ENCODE assay signal across 8 mouse cellular contexts in the genomic region with DNA sequence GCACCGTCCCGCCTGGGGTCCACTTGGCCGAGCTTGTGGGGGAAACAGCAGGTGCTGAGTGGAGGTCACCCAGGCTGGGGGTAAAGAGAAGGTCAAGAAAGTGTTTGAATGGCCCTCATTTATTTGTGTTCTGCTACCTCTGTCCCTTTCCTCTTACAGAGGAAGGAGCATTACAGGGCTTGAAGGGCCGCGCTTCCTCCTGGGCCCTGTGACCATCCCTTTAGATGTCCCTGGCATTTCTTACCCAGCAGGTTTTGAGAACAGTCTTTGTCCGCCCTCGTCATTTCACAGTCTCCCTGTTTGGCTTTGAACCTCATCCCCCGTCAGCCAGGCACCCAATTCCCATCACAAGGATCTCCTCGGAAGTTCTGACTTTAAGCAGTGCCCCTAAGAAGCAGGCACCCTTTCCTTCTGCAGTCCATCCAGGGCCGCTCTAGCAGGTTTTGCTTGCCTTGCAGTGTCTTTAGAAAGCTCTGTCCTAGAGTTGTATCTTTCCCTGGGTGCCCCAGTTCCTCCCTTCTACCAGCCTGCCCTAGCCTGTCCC. TPM values are rescaled to one million over a fixed set of nuclear protein-coding genes. Genes with fewer than 3 reads are reported as not detected.
DNase-seq lines count a peak whose midpoint lies in the region; ATAC-seq and TF ChIP-seq lines count a peak whose summit lies in the region.

No protein-coding gene starts in this region.

- WGBS in kidney, postnatal 0 days: 21% methylated on average over 10 of the region's 10 CpGs
- WGBS in hindbrain, embryonic 11.5 days: 10% methylated on average over 10 of the region's 10 CpGs
- WGBS in midbrain, embryonic 12.5 days: 2% methylated on average over 10 of the region's 10 CpGs

- H3K4me2 ChIP-seq in kidney, postnatal 0 days (ENCODE audit: low read length): peak overlapping the region; percentile 98
- H3K4me2 ChIP-seq in hindbrain, embryonic 11.5 days (replicated peaks; ENCODE audit: low read depth, low read length): peak overlapping the region; percentile 90
- H3K4me2 ChIP-seq in midbrain, embryonic 12.5 days (replicated peaks): peak overlapping the region; percentile 96

- no peaks in the 10 kb centered on the region for H3K36me3 ChIP-seq in kidney, postnatal 0 days (ENCODE audit: insufficient read depth, low read length)
- H3K36me3 ChIP-seq in hindbrain, embryonic 11.5 days (ENCODE audit: control insufficient read depth, insufficient read depth, low read length): no peaks in the 10 kb centered on the region
- no peaks in the 10 kb centered on the region for H3K36me3 ChIP-seq in midbrain, embryonic 12.5 days

- no peak for TF ChIP-seq CTCF in kidney, postnatal 0 days (IDR thresholded peaks at IDR 0.05; ENCODE audit: low read depth)
- no peak for TF ChIP-seq CTCF in brain, embryonic 14.5 days (IDR thresholded peaks at IDR 0.05; ENCODE audit: borderline replicate concordance, extremely low read depth, insufficient read depth, insufficient read length)

- peak overlapping the region; percentile 86 for H3K4me3 ChIP-seq in kidney, postnatal 0 days (replicated peaks; ENCODE audit: low read depth, low read length)
- peak overlapping the region; percentile 87 for H3K4me3 ChIP-seq in hindbrain, embryonic 11.5 days (ENCODE audit: low read depth, low read length)
- H3K4me3 ChIP-seq in midbrain, embryonic 12.5 days: peak overlapping the region; percentile 91

- peak; percentile 14 for DNase-seq in kidney, postnatal 0 days (ENCODE audit: low spot score)
- DNase-seq in kidney, adult 11 months: no peak
- DNase-seq in brain, embryonic 14.5 days (ENCODE audit: low read depth): peak; percentile 40
- no peak for DNase-seq in hindbrain, embryonic 11.5 days (ENCODE audit: low spot score)
- no peak for DNase-seq in Muller cell, postnatal 12 days (ENCODE audit: inconsistent ontology term)
- no peak for DNase-seq in adipocyte (ENCODE audit: low spot score)

- H3K27ac ChIP-seq in kidney, postnatal 0 days: peak overlapping the region; percentile 72; the same call in 1 of the 2 replicates
- H3K27ac ChIP-seq in hindbrain, embryonic 11.5 days (ENCODE audit: low read depth, low read length): no peak overlapping the region
- no peak overlapping the region; the same call in 1 of the 2 replicates for H3K27ac ChIP-seq in midbrain, embryonic 12.5 days (replicated peaks)

- peaks cover 6% of the 10 kb centered on the region; the same call in 1 of the 2 replicates for H3K4me1 ChIP-seq in kidney, postnatal 0 days (replicated peaks; ENCODE audit: insufficient read depth, low read length)
- H3K4me1 ChIP-seq in hindbrain, embryonic 11.5 days (replicated peaks; ENCODE audit: control insufficient read depth, insufficient read depth, low read length): peaks cover 2% of the 10 kb centered on the region; the same call in 1 of the 2 replicates
- H3K4me1 ChIP-seq in midbrain, embryonic 12.5 days: peaks cover 16% of the 10 kb centered on the region

- no peak for ATAC-seq in kidney, postnatal 0 days (replicated peaks; ENCODE audit: low FRiP score, low read depth)
- no peak for ATAC-seq in hindbrain, embryonic 11.5 days (ENCODE audit: low FRiP score)
- no peak for ATAC-seq in midbrain, embryonic 12.5 days (ENCODE audit: low FRiP score, low read depth)
- ATAC-seq in activated CD4-positive, CD25-positive, alpha-beta regulatory T cell, adult 4 months: no peak

- H3K9ac ChIP-seq in kidney, postnatal 0 days (ENCODE audit: low read depth, low read length): peak overlapping the region; percentile 84
- peak overlapping the region; percentile 93 for H3K9ac ChIP-seq in hindbrain, embryonic 11.5 days (ENCODE audit: low read depth, low read length)
- H3K9ac ChIP-seq in midbrain, embryonic 12.5 days (replicated peaks): peak overlapping the region; percentile 96

- no peaks in the 10 kb centered on the region for H3K27me3 ChIP-seq in kidney, postnatal 0 days (ENCODE audit: insufficient read depth, low read length)
- H3K27me3 ChIP-seq in hindbrain, embryonic 11.5 days (ENCODE audit: control insufficient read depth, insufficient read depth, low read length): no peaks in the 10 kb centered on the region
- H3K27me3 ChIP-seq in midbrain, embryonic 12.5 days: peaks cover 5% of the 10 kb centered on the region; the same call in 1 of the 2 replicates

- no peaks in the 10 kb centered on the region for H3K9me3 ChIP-seq in kidney, postnatal 0 days (replicated peaks; ENCODE audit: low read length)
- H3K9me3 ChIP-seq in hindbrain, embryonic 11.5 days (ENCODE audit: control insufficient read depth, low read length): no peaks in the 10 kb centered on the region
- H3K9me3 ChIP-seq in midbrain, embryonic 12.5 days: no peaks in the 10 kb centered on the region

- no peak for TF ChIP-seq POLR2A in brain, embryonic 14.5 days (IDR thresholded peaks at IDR 0.05; ENCODE audit: borderline replicate concordance, extremely low read depth, insufficient read depth, insufficient read length, poor library complexity, severe bottlenecking)

RNA-seq across cellular contexts. Expression of a gene that starts 1.4 kb away (rescaled TPM):
- polyA plus RNA-seq in kidney, postnatal 0 days (2015; fragmentation: Nextera tagmentation; extraction: Ambion mirVana): 26.8 and 30.5 TPM in 2 replicates
- polyA plus RNA-seq in brain, embryonic 14.5 days (2012; rRNA removed): 58.3 and 69.6 TPM in 2 replicates
- polyA plus RNA-seq in hindbrain, embryonic 11.5 days (2014; fragmentation: Nextera tagmentation; extraction: Ambion mirVana): 25.6 and 26.5 TPM in 2 replicates
- polyA plus RNA-seq in midbrain, embryonic 12.5 days (2016; fragmentation: Nextera tagmentation; extraction: Ambion mirVana): 43.0 and 47.7 TPM in 2 replicates
- polyA plus RNA-seq in activated CD4-positive, CD25-positive, alpha-beta regulatory T cell, adult 4 months (2017; shearing (Covaris generic)): 10 to 100 TPM in 1 of 2 experiments, 1 to 10 TPM in 1; 8.1 to 13.2 TPM

Comparison
In these comparisons a context has a peak if more than half of its experiments do, and no peak if none do; other contexts are left out.
1. DNase-seq: peak in kidney, postnatal 0 days (single experiment) and brain, embryonic 14.5 days (single experiment); none in kidney, adult 11 months (single experiment), hindbrain, embryonic 11.5 days (single experiment), Muller cell, postnatal 12 days (single experiment) and adipocyte (single experiment).
2. Peak in every context shown above with its lines, with median percentiles within 50 percentile points of each other: H3K4me2 ChIP-seq, H3K4me3 ChIP-seq and H3K9ac ChIP-seq.